Mouse (Mus musculus) lung, postnatal 0 days (tissue): ENCODE data around the gene Gm11985. TPM values are rescaled to one million over a fixed set of nuclear protein-coding genes. Genes with fewer than 3 reads are reported as not detected.

ENCODE experiments used
- ATAC-seq: fragments of 200-750 bp; cut with Nextera tagmentation; 2 replicates; pipeline ENCODE4 v1.8.0; 2017; ENCODE audit warnings: moderate library complexity
- DNase-seq: peaks from one replicate; pipeline ENCODE4 v3.0.0-alpha.2; 2016; ENCODE audit warnings: low spot score
- H3K27ac ChIP-seq: fragments of 300-500 bp; sonication (generic); 2 replicates; pipeline ENCODE4 v1.5.1; 2014; ENCODE audit warnings: antibody characterized with exemption, mild to moderate bottlenecking, low read length, mixed read lengths
- H3K27me3 ChIP-seq: fragments of 300-500 bp; sonication (generic); replicated peaks from 2 replicates; pipeline ENCODE4 v1.6.1; 2014; ENCODE audit warnings: low read length, mixed read lengths; ENCODE audit not compliant: insufficient read depth
- H3K36me3 ChIP-seq: fragments of 300-500 bp; sonication (generic); 2 replicates; pipeline ENCODE4 v1.6.1; 2014; ENCODE audit warnings: low read length, mixed read lengths; ENCODE audit not compliant: insufficient read depth
- H3K4me1 ChIP-seq: fragments of 300-500 bp; sonication (generic); 2 replicates; pipeline ENCODE4 v1.6.1; 2014; ENCODE audit warnings: antibody characterized with exemption, low read depth, low read length, mixed read lengths; ENCODE audit not compliant: insufficient read depth
- H3K4me2 ChIP-seq: fragments of 300-500 bp; sonication (generic); replicated peaks from 2 replicates; pipeline ENCODE4 v1.6.1; 2014; ENCODE audit warnings: low read depth, mild to moderate bottlenecking, low read length, moderate library complexity, mixed read lengths
- H3K4me3 ChIP-seq: fragments of 300-500 bp; sonication (generic); 2 replicates; pipeline ENCODE4 v1.5.1; 2014; ENCODE audit warnings: low read depth, low read length
- H3K9ac ChIP-seq: fragments of 300-500 bp; sonication (generic); replicated peaks from 2 replicates; pipeline ENCODE4 v1.6.1; 2014; ENCODE audit warnings: low read depth, mild to moderate bottlenecking
- H3K9me3 ChIP-seq: fragments of 300-500 bp; sonication (generic); 2 replicates; pipeline ENCODE4 v1.6.1; 2016; ENCODE audit warnings: low read length, mixed read lengths
- CTCF ChIP-seq: IDR thresholded peaks from 2 replicates; pipeline ENCODE4 v1.5.1; 2016; ENCODE audit warnings: antibody characterized with exemption, mild to moderate bottlenecking
- EP300 ChIP-seq: IDR thresholded peaks from 2 replicates; pipeline ENCODE4 v1.6.1; 2016; ENCODE audit warnings: antibody characterized with exemption, mild to moderate bottlenecking, control low read depth
- WGBS: fragments of 180-500 bp; shearing (Covaris S2); extraction: QIAGEN DNeasy Blood & Tissue Kit; methylation state at CpG from one replicate; pipeline ENCODE4 v1.1.7; 2014; 5-methylcytosine and 5-hydroxymethylcytosine counted together
- polyA plus RNA-seq: library from polyadenylated mRNA; unstranded; fragments of >200 nt; fragmentation: Nextera tagmentation; extraction: Ambion mirVana; gene quantifications from 2 replicates; pipeline ENCODE4 v1.2.1, GENCODE M21; 2015

Gene Gm11985
- polyA plus RNA-seq, 1 experiment from 2014 or later, result not detected

DNA sequence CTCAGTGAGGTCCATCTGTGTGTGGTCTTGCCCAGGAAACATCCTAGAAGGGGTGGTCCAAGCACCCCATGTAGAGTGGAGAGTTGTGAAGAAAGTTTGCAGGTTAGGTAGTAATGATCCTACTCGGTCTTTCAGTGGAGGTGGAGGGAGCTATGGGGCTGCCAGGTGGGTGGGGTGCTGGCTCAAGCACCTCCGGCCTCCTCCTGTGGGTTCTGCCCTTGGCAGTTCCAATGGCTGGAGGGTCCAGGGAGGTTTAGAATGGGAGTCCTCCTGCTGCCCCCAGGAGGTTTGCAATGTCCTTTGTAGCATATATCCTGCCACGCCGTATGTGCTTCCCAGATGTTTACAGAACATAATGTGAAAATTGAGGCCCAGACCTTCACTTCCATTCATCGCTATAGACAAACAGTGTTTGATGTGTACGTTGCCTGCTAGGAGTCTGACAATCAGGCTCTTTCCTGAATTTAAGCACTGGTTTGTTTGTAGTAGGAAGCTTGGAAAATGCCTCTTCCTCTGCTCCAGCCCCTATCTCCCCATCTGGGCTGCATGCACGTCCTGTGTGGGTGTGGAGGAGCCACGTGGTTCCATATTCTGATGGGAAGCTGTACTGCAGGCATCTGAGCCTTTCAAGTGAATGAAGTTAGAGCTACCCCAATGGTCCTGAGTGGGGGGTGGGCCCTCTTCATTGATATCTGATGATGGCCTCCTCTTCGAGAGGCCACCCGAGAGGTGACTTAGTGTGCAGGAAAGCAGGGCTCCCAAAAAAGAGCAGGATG, 10.3 kb upstream of the Gm11985 start:
- Histone ChIP-seq H3K27ac (0 out of 2 replicates have a peak overlapping the region, but pooled peaks have one; percentile 38), H3K4me1 (no peaks in the 10 kb centered on the region), H3K4me3 (no peak overlapping the region), H3K9ac (no peak overlapping the region), H3K9me3 (no peaks in the 10 kb centered on the region), H3K4me2 (no peak overlapping the region), H3K36me3 (no peaks in the 10 kb centered on the region), H3K27me3 (no peaks in the 10 kb centered on the region)
- peak; percentile 29 for DNase-seq
- peak; percentile 78 for ATAC-seq
- WGBS, result 74% methylated on average over 10 of the region's 10 CpGs
- TF ChIP-seq EP300, result peak; percentile 89
- TF ChIP-seq CTCF, result no peak

- Histone ChIP-seq H3K27ac (0 out of 2 replicates have a peak overlapping the region, but pooled peaks have one; percentile 0), H3K9ac (no peak overlapping the region), H3K4me2 (no peak overlapping the region), H3K36me3 (no peaks in the 10 kb centered on the region), H3K4me1 (no peaks in the 10 kb centered on the region), H3K9me3 (no peaks in the 10 kb centered on the region), H3K4me3 (no peak overlapping the region), H3K27me3 (no peaks in the 10 kb centered on the region)
- WGBS, result 86% methylated on average over 19 of the region's 19 CpGs
- TF ChIP-seq EP300 (no peak), CTCF (no peak)
- ATAC-seq (no peak), DNase-seq (no peak)
These were observed 9.6 kb upstream of the Gm11985 start for GRCm38 (mm10) chr11:7198006-7198405.

GRCm38 (mm10) chr11:7197491-7197941, 9.1 kb upstream of the Gm11985 start, which contains the start of gene Igfbp1:
Gene Igfbp1 (plus strand): TSS chr11:7197782.
- ATAC-seq, result no peak
- Histone ChIP-seq H3K4me2 (no peak within 1 kb of the TSS), H3K9me3 (no peaks in the 10 kb centered on the region), H3K27ac (0 out of 2 replicates have a peak within 1 kb of the TSS, but pooled peaks have one; percentile 38), H3K36me3 (no peaks in the 10 kb centered on the region), H3K9ac (no peak within 1 kb of the TSS), H3K4me1 (no peaks in the 10 kb centered on the region), H3K4me3 (no peak within 1 kb of the TSS), H3K27me3 (no peaks in the 10 kb centered on the region)
- no peak for TF ChIP-seq CTCF
- TF ChIP-seq EP300, result no peak
- WGBS, result 49% methylated on average over 12 of the region's 12 CpGs
- DNase-seq, result no peak

DNA sequence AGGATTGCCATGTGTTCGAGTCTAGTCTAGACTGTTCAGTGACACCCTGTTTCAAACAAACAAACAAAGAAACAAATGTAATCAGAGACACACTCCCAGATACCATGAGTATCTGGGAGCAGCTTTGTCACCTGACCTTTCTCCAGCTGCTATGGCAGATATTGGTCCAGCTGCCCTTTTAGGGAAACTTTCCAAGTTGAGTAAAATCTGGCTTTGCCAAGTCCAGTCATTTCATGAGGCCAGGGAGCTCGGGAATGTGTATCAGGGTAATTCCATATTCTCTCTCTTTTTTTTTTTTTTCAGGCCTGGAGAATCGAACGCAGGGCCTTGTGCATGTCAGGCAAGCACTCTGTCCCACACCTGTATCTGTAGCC, 6.9 kb upstream of the Gm11985 start:
- Histone ChIP-seq H3K27ac (no peak overlapping the region), H3K9me3 (no peaks in the 10 kb centered on the region), H3K27me3 (no peaks in the 10 kb centered on the region), H3K36me3 (no peaks in the 10 kb centered on the region), H3K9ac (no peak overlapping the region), H3K4me3 (no peak overlapping the region), H3K4me1 (no peaks in the 10 kb centered on the region; the same call in 1 of the 2 replicates), H3K4me2 (no peak overlapping the region)
- TF ChIP-seq EP300 (no peak), CTCF (no peak)
- ATAC-seq (no peak), DNase-seq (no peak)
- WGBS, result 84% methylated on average over 4 of the region's 4 CpGs

DNA sequence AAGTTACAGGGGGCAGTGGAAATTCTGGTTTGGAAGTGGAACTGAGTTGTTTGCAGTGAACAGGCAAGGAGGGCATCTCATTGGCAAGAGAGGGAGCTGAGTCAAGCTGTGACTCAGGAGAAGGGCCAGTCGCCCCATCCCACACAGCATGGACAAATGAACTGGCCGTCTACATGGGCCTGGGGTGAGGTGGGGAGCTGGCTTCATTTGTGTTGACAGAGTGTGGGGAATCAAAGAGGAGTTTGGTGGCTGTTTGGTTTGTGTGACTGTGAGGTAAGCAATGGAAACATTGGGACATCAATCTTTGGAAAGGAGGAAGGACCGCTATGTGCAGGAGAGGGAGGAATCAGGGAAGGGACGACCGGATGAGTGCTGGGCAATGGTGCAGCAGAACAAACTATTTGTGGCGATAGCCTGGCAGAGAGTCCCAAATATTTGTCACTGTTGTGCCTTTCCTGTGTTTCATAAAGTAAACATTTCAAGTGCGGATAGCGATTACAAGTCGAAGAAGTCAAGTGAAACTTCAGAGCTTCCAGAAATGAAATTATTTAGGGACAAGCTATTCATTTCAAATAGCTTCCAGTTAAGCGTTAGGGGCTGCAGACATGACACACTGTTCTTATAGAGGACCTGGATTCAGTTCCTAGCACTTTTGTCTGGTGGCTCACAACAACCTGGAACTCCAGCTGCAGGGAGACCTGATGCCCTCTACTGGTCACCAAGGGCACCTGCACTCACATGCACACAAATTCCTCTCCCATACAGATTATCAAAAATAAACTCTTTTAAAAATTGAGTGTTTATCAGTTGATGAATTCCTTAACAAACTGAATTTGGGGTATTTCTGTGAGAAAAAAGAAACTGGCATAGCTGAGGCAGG, 6.3 kb upstream of the Gm11985 start:
- H3K36me3 ChIP-seq, result no peaks in the 10 kb centered on the region
- no peaks in the 10 kb centered on the region for H3K9me3 ChIP-seq
- ATAC-seq, result peak; percentile 25; the same call in 1 of the 2 replicates
- no peak overlapping the region for H3K4me3 ChIP-seq
- H3K4me1 ChIP-seq, result no peaks in the 10 kb centered on the region; the same call in 1 of the 2 replicates
- H3K27me3 ChIP-seq, result no peaks in the 10 kb centered on the region
- H3K27ac ChIP-seq, result no peak overlapping the region
- H3K9ac ChIP-seq, result no peak overlapping the region
- peak; percentile 17; the same call in 1 of the 2 replicates for TF ChIP-seq CTCF
- no peak for TF ChIP-seq EP300
- DNase-seq, result no peak
- no peak overlapping the region for H3K4me2 ChIP-seq
- 67% methylated on average over 10 of the region's 10 CpGs for WGBS

- Histone ChIP-seq H3K9ac (no peak overlapping the region), H3K4me3 (no peak overlapping the region), H3K4me1 (no peaks in the 10 kb centered on the region; the same call in 1 of the 2 replicates), H3K4me2 (no peak overlapping the region), H3K27ac (no peak overlapping the region), H3K36me3 (no peaks in the 10 kb centered on the region), H3K9me3 (no peaks in the 10 kb centered on the region), H3K27me3 (no peaks in the 10 kb centered on the region)
- ATAC-seq, result no peak
- 70% methylated on average over 9 of the region's 9 CpGs for WGBS
- TF ChIP-seq EP300, result no peak
- TF ChIP-seq CTCF, result peak; percentile 11; the same call in 1 of the 2 replicates
- DNase-seq, result no peak
These were observed 4.8 kb upstream of the Gm11985 start for GRCm38 (mm10) chr11:7193134-7193533.
